8 mouse cellular contexts compared by ENCODE assay signal in the genomic region with DNA sequence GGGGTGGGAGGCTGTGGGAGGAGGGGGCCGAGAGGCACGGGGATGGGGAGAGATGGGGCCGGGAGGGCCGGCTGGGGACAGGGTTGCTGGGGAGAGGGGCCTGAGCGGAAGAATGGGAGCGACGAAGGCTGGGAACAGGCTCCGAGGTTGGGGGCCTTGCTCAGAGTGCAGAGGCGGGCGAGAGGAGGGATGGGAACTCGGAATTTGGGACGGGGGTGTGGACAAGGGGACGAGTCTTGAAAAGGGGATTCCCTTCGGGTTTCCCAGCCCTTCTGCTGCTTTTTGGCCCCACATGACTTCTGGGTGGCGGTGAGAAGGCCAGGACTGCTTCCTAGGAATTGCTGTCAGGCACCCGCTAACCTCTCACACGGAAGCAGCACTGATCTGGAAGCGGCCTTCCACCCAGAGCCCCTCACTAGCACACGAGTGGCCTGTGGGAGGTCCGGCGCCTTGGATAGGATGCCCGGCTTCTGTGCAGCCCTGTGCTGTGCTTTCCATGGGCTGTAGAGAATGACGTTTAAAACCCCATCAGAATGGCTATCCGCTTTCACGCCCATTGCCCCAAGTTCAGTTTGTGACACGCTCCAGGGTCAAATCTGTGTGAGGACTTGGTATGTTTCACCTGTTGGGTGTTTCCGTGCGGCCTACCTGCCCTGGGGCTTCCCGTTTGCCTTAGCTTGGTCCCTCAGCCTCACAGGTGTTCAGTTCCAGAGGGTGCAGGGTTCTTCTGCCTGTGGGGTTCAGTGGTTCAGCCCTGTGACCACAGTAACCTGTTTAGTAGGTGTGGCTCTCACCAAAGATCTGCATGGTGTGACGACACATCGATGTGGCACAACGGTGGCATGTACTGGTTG. TPM values are rescaled to one million over a fixed set of nuclear protein-coding genes. Genes with fewer than 3 reads are reported as not detected.
DNase-seq lines count a peak whose midpoint lies in the region; ATAC-seq and TF ChIP-seq lines count a peak whose summit lies in the region.

No protein-coding gene starts in this region.

- peaks cover 29% of the 10 kb centered on the region for H3K4me1 ChIP-seq in lung, embryonic 16.5 days (replicated peaks; ENCODE audit: control insufficient read depth, insufficient read depth, low read length)
- peaks cover 21% of the 10 kb centered on the region for H3K4me1 ChIP-seq in lung, postnatal 0 days (ENCODE audit: insufficient read depth, low read depth, low read length)

- no peaks in the 10 kb centered on the region for H3K27me3 ChIP-seq in lung, embryonic 16.5 days (ENCODE audit: control insufficient read depth, insufficient read depth, low read depth, low read length)
- no peaks in the 10 kb centered on the region for H3K27me3 ChIP-seq in lung, postnatal 0 days (replicated peaks; ENCODE audit: insufficient read depth, low read length)

- H3K36me3 ChIP-seq in lung, embryonic 16.5 days (ENCODE audit: control insufficient read depth, insufficient read depth, low read length) = peaks cover 3% of the 10 kb centered on the region
- H3K36me3 ChIP-seq in lung, postnatal 0 days (ENCODE audit: insufficient read depth, low read length) = peaks cover 3% of the 10 kb centered on the region; the same call in 1 of the 2 replicates

- H3K4me3 ChIP-seq in lung, embryonic 16.5 days (ENCODE audit: low read length) = peak overlapping the region; percentile 88
- H3K4me3 ChIP-seq in lung, postnatal 0 days (ENCODE audit: low read depth, low read length) = peak overlapping the region; percentile 81

- H3K9me3 ChIP-seq in lung, embryonic 16.5 days (ENCODE audit: control insufficient read depth, low read length) = no peaks in the 10 kb centered on the region
- no peaks in the 10 kb centered on the region for H3K9me3 ChIP-seq in lung, postnatal 0 days (ENCODE audit: low read length)

- peak overlapping the region; percentile 77 for H3K27ac ChIP-seq in lung, embryonic 16.5 days (ENCODE audit: low read length)
- peak overlapping the region; percentile 96 for H3K27ac ChIP-seq in lung, postnatal 0 days (ENCODE audit: low read length)

- peak overlapping the region; percentile 74 for H3K4me2 ChIP-seq in lung, embryonic 16.5 days (ENCODE audit: low read depth, low read length)
- H3K4me2 ChIP-seq in lung, postnatal 0 days (replicated peaks; ENCODE audit: low read depth, low read length) = peak overlapping the region; percentile 96

- 11% methylated on average over 32 of the region's 32 CpGs for WGBS in lung, embryonic 16.5 days
- 10% methylated on average over 29 of the region's 32 CpGs for WGBS in lung, postnatal 0 days

- H3K9ac ChIP-seq in lung, embryonic 16.5 days (ENCODE audit: low read length) = peak overlapping the region; percentile 96
- peak overlapping the region; percentile 74 for H3K9ac ChIP-seq in lung, postnatal 0 days (replicated peaks; ENCODE audit: low read depth)

- DNase-seq in adrenal gland, adult (ENCODE audit: inconsistent age in 2 of 2, low spot score in 1 of 2) = peak; percentile 52 to 69
- no peak for DNase-seq in adrenal gland, postnatal 4 days (ENCODE audit: low spot score in 2 of 2)
- no peak for DNase-seq in lung, postnatal 14 days
- DNase-seq in heart, postnatal 4 days = peak; percentile 42
- peak; percentile 46 for DNase-seq in lung, postnatal 0 days (ENCODE audit: low spot score)
- DNase-seq in ovary, postnatal 14 days (ENCODE audit: low spot score) = no peak

- no peak for TF ChIP-seq EP300 in lung, postnatal 0 days (IDR thresholded peaks at IDR 0.05)

- ATAC-seq in lung, embryonic 16.5 days (ENCODE audit: low read depth) = no peak
- no peak for ATAC-seq in lung, postnatal 0 days
- no peak for ATAC-seq in granulocyte monocyte progenitor cell, adult 5-6 weeks (replicated peaks; ENCODE audit: poor library complexity, severe bottlenecking)

- TF ChIP-seq CTCF in lung, postnatal 0 days (IDR thresholded peaks at IDR 0.05) = no peak

RNA-seq across cellular contexts. Expression of a gene that starts 2.4 kb away (rescaled TPM):
- total RNA-seq in adrenal gland, postnatal 4 days (2021) = 10 to 100 TPM; 73.4 to 77.7 TPM
- 52.1 and 56.0 TPM in 2 replicates for polyA plus RNA-seq in lung, embryonic 16.5 days (2015; fragmentation: Nextera tagmentation; extraction: Ambion mirVana)
- total RNA-seq in heart, postnatal 4 days (2021) = 10 to 100 TPM; 59.3 to 62.4 TPM
- polyA plus RNA-seq in lung, postnatal 0 days (2015; fragmentation: Nextera tagmentation; extraction: Ambion mirVana) = 35.7 and 40.0 TPM in 2 replicates
- 36.6 and 50.1 TPM in 2 replicates for total RNA-seq in granulocyte monocyte progenitor cell, adult 5-6 weeks (2014; fragmentation: Nextera tagmentation)
- 19.1 and 19.3 TPM in 2 replicates for total RNA-seq in granulocyte monocyte progenitor cell, adult 5-6 weeks (2017)

RNA-seq across cellular contexts. Expression of a gene that starts 2.9 kb away (rescaled TPM):
- total RNA-seq in adrenal gland, postnatal 4 days (2021) = 10 to 100 TPM; 66.5 to 74.2 TPM
- 128 and 129 TPM in 2 replicates for polyA plus RNA-seq in lung, embryonic 16.5 days (2015; fragmentation: Nextera tagmentation; extraction: Ambion mirVana)
- 10 to 100 TPM; 40.6 to 40.8 TPM for total RNA-seq in heart, postnatal 4 days (2021)
- polyA plus RNA-seq in lung, postnatal 0 days (2015; fragmentation: Nextera tagmentation; extraction: Ambion mirVana) = 81.5 and 84.1 TPM in 2 replicates
- total RNA-seq in granulocyte monocyte progenitor cell, adult 5-6 weeks (2014; fragmentation: Nextera tagmentation) = 52.2 and 64.9 TPM in 2 replicates
- total RNA-seq in granulocyte monocyte progenitor cell, adult 5-6 weeks (2017) = 13.8 and 15.2 TPM in 2 replicates

RNA-seq across cellular contexts. Expression of a gene that starts 8.8 kb away (rescaled TPM):
- 1 to 10 TPM; 9.0 to 9.2 TPM for total RNA-seq in adrenal gland, postnatal 4 days (2021)
- 379 and 478 TPM in 2 replicates for polyA plus RNA-seq in lung, embryonic 16.5 days (2015; fragmentation: Nextera tagmentation; extraction: Ambion mirVana)
- 1 to 10 TPM; 1.6 TPM for total RNA-seq in heart, postnatal 4 days (2021)
- polyA plus RNA-seq in lung, postnatal 0 days (2015; fragmentation: Nextera tagmentation; extraction: Ambion mirVana) = 3,782 and 4,046 TPM in 2 replicates
- total RNA-seq in granulocyte monocyte progenitor cell, adult 5-6 weeks (2014; fragmentation: Nextera tagmentation) = 1.3 and 1.9 TPM in 2 replicates
- total RNA-seq in granulocyte monocyte progenitor cell, adult 5-6 weeks (2017) = 1.3 and 2.0 TPM in 2 replicates

RNA-seq across cellular contexts. Expression of a gene that starts 9.4 kb away (rescaled TPM):
- total RNA-seq in adrenal gland, postnatal 4 days (2021) = 10 to 100 TPM; 10.8 to 14.2 TPM
- polyA plus RNA-seq in lung, embryonic 16.5 days (2015; fragmentation: Nextera tagmentation; extraction: Ambion mirVana) = 3.8 and 4.7 TPM in 2 replicates
- total RNA-seq in heart, postnatal 4 days (2021) = 1 to 10 TPM; 2.5 to 3.4 TPM
- 4.4 and 5.2 TPM in 2 replicates for polyA plus RNA-seq in lung, postnatal 0 days (2015; fragmentation: Nextera tagmentation; extraction: Ambion mirVana)
- 2.1 TPM in 1 of 2 replicates, not detected in the other for total RNA-seq in granulocyte monocyte progenitor cell, adult 5-6 weeks (2014; fragmentation: Nextera tagmentation)
- not detected in 2 replicates for total RNA-seq in granulocyte monocyte progenitor cell, adult 5-6 weeks (2017)

RNA-seq across cellular contexts. Expression of a gene that starts 15.3 kb away (rescaled TPM):
- total RNA-seq in adrenal gland, postnatal 4 days (2021) = 10 to 100 TPM; 61.7 to 63.6 TPM
- polyA plus RNA-seq in lung, embryonic 16.5 days (2015; fragmentation: Nextera tagmentation; extraction: Ambion mirVana) = 8.5 and 11.4 TPM in 2 replicates
- 10 to 100 TPM; 34.6 to 39.5 TPM for total RNA-seq in heart, postnatal 4 days (2021)
- polyA plus RNA-seq in lung, postnatal 0 days (2015; fragmentation: Nextera tagmentation; extraction: Ambion mirVana) = 15.0 and 15.6 TPM in 2 replicates
- 21.1 and 29.7 TPM in 2 replicates for total RNA-seq in granulocyte monocyte progenitor cell, adult 5-6 weeks (2014; fragmentation: Nextera tagmentation)
- total RNA-seq in granulocyte monocyte progenitor cell, adult 5-6 weeks (2017) = 25.1 and 34.4 TPM in 2 replicates

Comparison
In these comparisons a context has a peak if more than half of its experiments do, and no peak if none do; other contexts are left out.
1. DNase-seq: peak in adrenal gland, adult (2 of 2), heart, postnatal 4 days (single experiment) and lung, postnatal 0 days (single experiment); none in adrenal gland, postnatal 4 days (0 of 2), lung, postnatal 14 days (single experiment) and ovary, postnatal 14 days (single experiment).